Mouse (Mus musculus): ENCODE measurements around the gene Tarsl2.

The Tarsl2 gene

GRCm38 (mm10) chr7:65650662-65651061, 6.0 kb downstream of the Tarsl2 start:
- DNase-seq (ENCODE audit: low read depth, low spot score), result no peak

- no peak for DNase-seq (ENCODE audit: low read depth, low spot score)
These were observed 12.9 kb downstream of the Tarsl2 start for GRCm38 (mm10) chr7:65657490-65658120.

DNA sequence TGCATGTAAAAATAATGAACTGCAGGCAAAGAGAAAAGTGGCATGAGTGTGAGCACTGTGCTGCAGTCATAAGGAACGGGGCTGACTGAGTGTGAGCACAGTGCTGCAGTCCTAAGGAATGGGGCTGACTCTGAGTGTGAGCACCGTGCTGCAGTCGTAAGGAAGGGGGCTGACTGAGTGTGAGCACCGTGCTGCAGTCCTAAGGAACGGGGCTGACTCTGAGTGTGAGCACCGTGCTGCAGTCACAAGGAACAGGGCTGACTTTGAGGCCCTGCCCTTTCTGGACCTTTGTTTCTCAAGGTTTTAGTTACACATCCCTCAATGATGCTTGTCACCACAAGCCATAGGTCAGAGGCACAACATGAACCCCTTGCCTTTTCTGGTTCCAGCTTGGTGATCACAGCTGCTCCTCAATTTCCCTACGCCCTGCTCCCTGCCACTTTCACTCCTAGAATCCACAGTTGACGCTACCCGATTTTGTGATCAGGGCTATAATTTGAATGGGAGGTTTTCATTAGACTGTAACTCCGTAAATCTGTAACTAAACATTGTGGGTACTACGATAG, 18.6 kb downstream of the Tarsl2 start:
- DNase-seq (ENCODE audit: low read depth, low spot score), result no peak

DNA sequence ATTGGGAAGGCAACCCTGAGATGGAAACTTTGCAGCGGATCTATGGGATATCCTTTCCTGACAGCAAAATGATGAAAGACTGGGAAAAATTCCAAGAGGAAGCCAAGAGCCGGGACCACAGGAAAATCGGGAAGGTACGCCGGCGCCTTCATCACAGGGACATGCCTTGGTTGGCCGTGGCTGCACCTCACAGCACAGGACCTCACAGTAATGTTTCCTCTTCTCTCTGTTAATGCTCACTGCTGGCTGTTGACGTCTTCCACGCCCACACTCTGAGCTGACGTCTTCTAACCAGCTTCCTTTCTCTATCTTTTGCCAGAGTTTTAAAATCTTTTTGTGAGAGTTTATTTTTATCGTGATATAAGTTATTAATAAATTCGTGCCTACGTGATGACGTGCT, 19.2 kb downstream of the Tarsl2 start:
- DNase-seq (ENCODE audit: low read depth, low spot score), result no peak

GRCm38 (mm10) chr7:65667491-65667890, 22.8 kb downstream of the Tarsl2 start:
- DNase-seq (ENCODE audit: low read depth, low spot score), result no peak

GRCm38 (mm10) chr7:65678050-65678449, 33.4 kb downstream of the Tarsl2 start:
- peak; percentile 73 for DNase-seq (ENCODE audit: low read depth, low spot score)

GRCm38 (mm10) chr7:65678900-65679595, 34.4 kb downstream of the Tarsl2 start:
- DNase-seq (ENCODE audit: low read depth, low spot score), result no peak

DNA sequence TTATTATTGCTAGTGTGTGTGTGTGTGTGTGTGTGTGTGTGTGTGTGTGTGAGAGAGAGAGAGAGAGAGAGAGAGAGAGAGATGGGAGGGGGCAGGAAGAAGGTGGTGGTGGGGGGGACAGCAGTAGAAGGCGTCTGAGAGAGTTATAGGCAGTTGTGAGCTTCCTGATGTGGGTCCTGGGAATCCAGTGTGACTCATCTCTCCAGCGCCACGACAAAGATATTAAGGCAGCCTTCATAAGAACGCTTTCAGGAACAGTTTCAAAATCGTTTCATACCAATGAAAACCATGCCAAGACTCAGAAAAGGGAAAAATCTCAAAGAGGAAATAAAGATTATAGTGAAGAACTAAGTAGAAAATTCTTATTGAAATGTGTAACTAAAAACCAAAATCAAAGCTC, 36.5 kb downstream of the Tarsl2 start:
- no peak for DNase-seq (ENCODE audit: low read depth, low spot score)

GRCm38 (mm10) chr7:65684256-65684835, 39.6 kb downstream of the Tarsl2 start:
- peak; percentile 28 for DNase-seq (ENCODE audit: low read depth, low spot score)

DNA sequence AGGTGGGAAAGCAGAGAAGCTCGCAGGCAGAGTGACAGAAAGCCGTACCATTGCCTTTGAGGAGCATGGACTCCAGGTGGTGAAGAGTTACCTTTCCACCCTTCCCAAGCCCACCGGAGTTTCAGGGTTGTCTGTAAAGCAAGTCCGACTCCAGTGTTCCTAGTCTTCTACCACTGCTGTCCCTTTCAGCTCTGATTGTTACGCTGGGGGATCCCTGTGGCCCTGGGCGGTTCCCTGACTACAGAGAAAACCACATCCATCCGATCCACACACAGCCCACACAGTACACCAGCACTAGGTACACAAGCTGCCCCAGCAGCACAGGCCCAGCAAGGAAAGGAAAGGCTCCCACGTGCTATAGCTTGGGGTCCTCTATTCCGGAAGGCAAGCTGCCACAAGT, 42.0 kb downstream of the Tarsl2 start:
- DNase-seq (ENCODE audit: low read depth, low spot score), result no peak

DNA sequence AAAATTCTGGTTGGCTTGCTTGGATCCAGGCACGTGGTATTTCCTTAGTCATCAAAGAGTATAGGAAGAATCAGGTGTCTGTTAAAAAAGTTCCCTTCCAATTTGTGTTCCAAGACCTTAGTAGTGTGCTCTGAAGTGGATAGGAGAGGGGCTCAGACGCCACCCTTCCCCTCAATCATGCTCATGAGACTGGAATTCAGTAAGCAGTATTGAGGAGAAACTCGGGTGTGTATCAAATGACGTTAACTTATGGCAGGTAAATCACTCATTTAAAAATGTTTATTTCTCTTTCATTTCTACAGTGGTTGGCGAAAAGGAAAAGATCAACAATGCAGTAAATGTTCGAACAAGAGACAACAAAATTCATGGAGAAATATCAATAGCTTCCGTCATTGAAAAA, 46.2 kb downstream of the Tarsl2 start, which contains the start of gene Tm2d3:
Gene Tm2d3 (plus strand): TSS at position 301 of the 400 bp plus-strand sequence.
- DNase-seq (ENCODE audit: low read depth, low spot score), result no peak

GRCm38 (mm10) chr7:65691929-65692605, 47.4 kb downstream of the Tarsl2 start:
- no peak for DNase-seq (ENCODE audit: low read depth, low spot score)

GRCm38 (mm10) chr7:65692883-65693282, 48.2 kb downstream of the Tarsl2 start:
- no peak for DNase-seq (ENCODE audit: low read depth, low spot score)

DNA sequence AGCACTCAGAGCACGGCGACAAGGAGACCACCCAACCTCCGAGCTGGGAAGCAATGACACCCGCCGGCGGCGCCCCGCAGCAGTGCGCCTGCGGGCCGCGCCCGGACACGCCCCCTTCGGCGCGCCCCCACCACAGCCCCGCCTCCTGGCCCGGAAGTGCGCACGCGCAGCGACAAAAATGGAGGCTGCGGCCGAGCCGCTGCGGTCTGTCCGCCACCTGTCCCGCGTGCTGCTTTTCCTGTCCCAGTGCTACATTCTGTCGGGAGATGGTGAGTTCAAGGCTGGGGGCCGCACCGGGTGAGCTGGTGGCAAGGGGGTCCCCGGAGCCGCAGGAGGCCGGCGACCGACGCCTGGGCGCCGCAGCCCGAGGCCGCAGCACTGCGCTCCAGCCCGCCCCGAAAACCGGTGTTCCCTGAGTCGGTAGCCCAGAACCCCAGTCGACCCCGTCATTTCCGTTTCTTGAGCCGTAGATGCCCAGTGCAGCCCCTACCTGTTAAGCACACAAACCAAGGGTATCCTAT, 48.7 kb downstream of the Tarsl2 start:
- peak; percentile 79 for DNase-seq (ENCODE audit: low read depth, low spot score)

DNA sequence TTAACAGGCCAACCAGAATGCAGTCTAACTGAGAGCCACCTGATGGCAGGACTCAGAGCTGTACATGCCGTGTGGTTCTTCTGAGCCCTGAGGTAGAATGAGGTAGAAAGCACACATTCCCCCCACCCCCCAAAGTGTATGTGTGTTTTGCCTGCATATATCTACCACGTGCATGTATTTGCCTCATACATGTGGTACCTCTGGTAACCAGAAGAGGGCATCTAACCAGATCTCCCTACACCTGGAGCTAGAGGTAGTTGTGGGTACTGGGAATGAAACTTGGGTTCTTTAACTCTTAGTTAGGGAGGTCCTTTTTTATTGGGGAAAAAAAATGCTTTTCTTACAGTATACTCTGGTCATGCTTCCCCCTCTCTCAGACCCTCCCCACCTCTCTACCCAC, 51.8 kb downstream of the Tarsl2 start:
- peak; percentile 74 for DNase-seq (ENCODE audit: low read depth, low spot score)

DNA sequence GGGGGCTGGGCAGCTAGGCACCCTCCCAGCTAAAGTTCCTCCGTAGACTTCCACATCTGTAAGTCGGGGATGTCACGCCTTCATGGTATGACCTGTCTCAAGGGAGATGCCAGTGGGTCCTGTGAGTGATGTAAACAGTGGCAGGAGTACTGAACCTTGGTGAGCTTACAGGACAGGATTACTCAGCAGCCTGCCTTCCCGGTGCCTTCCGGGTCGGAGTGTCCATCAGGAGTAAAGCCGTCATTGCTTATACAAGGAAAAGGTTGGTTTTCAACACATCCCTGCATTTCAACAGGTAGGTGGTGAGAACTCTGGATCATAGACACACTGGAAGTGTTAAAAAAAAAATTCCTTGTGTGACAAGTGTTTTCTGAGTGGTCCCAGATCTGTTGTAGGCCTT, 57.4 kb downstream of the Tarsl2 start:
- DNase-seq (ENCODE audit: low read depth, low spot score), result no peak

DNA sequence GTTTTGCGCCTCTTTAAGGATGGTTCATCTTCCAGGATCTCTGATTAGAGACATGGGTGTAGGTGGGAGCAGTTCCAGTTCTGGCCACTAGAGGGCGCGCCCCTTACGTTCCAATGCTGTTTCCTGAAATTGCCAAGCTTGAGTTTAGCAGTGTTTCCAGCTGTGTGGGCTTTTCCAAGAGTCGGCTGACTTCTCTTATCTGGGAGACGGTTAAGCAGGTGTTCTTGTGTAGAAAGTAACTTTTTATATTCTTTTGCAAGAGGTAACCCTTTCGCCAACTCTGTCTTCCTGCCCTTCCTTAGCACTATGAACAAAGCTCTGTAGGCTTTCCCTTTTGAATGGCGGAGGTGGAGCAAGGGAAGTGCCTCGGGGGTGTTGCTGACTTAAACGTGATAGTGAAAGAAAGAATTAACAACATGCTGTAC, 60.1 kb downstream of the Tarsl2 start:
- DNase-seq (ENCODE audit: low read depth, low spot score), result peak; percentile 78

- peak; percentile 54 for DNase-seq (ENCODE audit: low read depth, low spot score)
These were observed 63.8 kb downstream of the Tarsl2 start for GRCm38 (mm10) chr7:65708506-65708905.

GRCm38 (mm10) chr7:65710301-65710700, 65.6 kb downstream of the Tarsl2 start:
- peak; percentile 85 for DNase-seq (ENCODE audit: low read depth, low spot score)

DNA sequence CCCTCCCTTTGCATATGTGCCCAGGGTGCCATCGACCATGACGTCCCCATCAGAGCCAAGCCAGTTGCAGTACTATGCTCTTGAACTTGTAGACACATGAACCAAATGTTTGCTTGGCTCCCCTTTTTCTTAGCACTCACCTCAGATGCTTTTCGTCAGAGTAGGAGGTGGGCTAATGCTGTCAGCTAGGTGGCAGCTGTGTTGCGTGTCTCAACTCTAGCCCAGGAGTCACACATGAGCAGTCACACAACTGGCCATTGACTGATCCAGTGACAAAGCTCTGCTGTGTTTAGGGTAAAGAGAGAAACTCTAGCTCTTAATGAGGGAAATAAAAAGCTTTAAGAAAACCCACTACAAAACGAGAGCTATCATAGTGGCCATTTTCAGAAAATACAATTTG, 69.1 kb downstream of the Tarsl2 start:
- DNase-seq (ENCODE audit: low read depth, low spot score), result no peak

- no peak for DNase-seq (ENCODE audit: low read depth, low spot score)
These were observed 69.6 kb downstream of the Tarsl2 start for GRCm38 (mm10) chr7:65714304-65714703.

DNA sequence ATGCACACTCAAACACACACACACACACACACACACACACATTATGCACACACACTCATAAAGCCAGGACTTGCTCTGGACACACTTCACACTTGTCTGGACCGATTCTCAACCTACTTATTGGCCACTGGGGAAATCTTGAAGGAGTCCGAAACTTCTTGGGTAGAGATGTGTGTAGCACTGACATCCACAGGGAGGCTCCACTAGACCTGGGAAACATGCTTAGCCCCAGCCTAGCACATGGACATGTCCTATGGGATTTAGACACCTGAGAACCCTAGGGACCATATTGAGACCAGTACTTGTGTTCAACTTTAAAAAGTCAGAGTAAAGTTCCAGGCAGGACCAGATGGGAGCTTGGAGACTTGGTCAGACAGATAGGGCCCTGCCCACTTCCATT, 89.3 kb downstream of the Tarsl2 start:
- DNase-seq (ENCODE audit: low read depth, low spot score), result peak; percentile 27

All from R1 (cell line).